Mouse (Mus musculus) lung, postnatal 0 days (tissue): ENCODE data around the gene Mtmr12.

ENCODE experiments used
- CTCF ChIP-seq: IDR thresholded peaks from 2 replicates; pipeline ENCODE4 v1.5.1; 2016; ENCODE audit warnings: antibody characterized with exemption, mild to moderate bottlenecking
- EP300 ChIP-seq: IDR thresholded peaks from 2 replicates; pipeline ENCODE4 v1.6.1; 2016; ENCODE audit warnings: antibody characterized with exemption, mild to moderate bottlenecking, control low read depth

DNA sequence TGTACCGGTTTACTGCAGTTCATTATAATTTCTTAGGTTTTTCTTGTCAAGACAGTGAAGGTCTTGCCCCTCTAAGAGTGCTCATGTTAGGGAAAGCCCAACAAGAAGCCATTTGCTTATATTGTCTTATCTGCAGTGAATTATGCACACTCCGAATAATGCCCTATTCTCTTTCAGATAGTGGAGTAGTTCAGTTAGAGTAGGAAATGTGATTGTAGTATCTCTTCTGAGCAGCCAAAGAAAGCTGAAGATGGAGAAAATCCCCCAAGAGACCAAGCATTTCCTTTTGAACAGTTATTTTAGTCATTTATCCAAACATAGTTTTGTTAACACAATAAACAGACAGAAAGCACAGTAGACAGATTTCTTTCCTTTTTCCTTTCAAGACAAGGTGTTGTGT is 32.1 kb downstream of the Mtmr12 start:
- TF ChIP-seq CTCF (no peak), EP300 (no peak)
